9 mouse cellular contexts compared by ENCODE assay signal in genomic region chr1:58270807-58271569, GRCm38 (mm10). TPM values are rescaled to one million over a fixed set of nuclear protein-coding genes. Genes with fewer than 3 reads are reported as not detected.
DNase-seq lines count a peak whose midpoint lies in the region; ATAC-seq and TF ChIP-seq lines count a peak whose summit lies in the region.
"Had no signal": no experiment of that assay in that cellular context is flagged by ENCODE, and none has a peak within 500 bp of the region (broad histone marks: within the 10 kb centered on the region; RNA-seq: fewer than 3 reads in every experiment).

No protein-coding gene starts in this region.

- H3K9me3 ChIP-seq in liver, embryonic 12.5 days (replicated peaks): no peaks in the 10 kb centered on the region
- no peaks in the 10 kb centered on the region for H3K9me3 ChIP-seq in hindbrain, embryonic 13.5 days
- no peaks in the 10 kb centered on the region for H3K9me3 ChIP-seq in neural tube, embryonic 13.5 days

- H3K27ac ChIP-seq in liver, embryonic 12.5 days: no peak overlapping the region
- no peak overlapping the region for H3K27ac ChIP-seq in hindbrain, embryonic 13.5 days
- H3K27ac ChIP-seq in neural tube, embryonic 13.5 days (replicated peaks): no peak overlapping the region

- CTCF ChIA-PET in Patski (lab: Charles Lee): interaction anchor here (1.0 to 1.6 kb wide), 3 partner anchors 12 to 105 kb away, joined by 3 read pairs; no protein-coding TSS in a partner anchor

- H3K27me3 ChIP-seq in liver, embryonic 12.5 days (replicated peaks): no peaks in the 10 kb centered on the region
- H3K27me3 ChIP-seq in Patski: peaks cover 11% of the 10 kb centered on the region
- no peaks in the 10 kb centered on the region for H3K27me3 ChIP-seq in hindbrain, embryonic 13.5 days
- no peaks in the 10 kb centered on the region for H3K27me3 ChIP-seq in neural tube, embryonic 13.5 days

- ATAC-seq in liver, embryonic 12.5 days: no peak
- ATAC-seq in Patski: no peak
- ATAC-seq in hindbrain, embryonic 13.5 days (ENCODE audit: low FRiP score): peak; percentile 68
- ATAC-seq in neural tube, embryonic 13.5 days (ENCODE audit: low read depth): peak; percentile 53
- no peak for ATAC-seq in inflammation-experienced regulatory T-cells, adult 6 months

- intact Hi-C loops in left cerebral cortex, postnatal 14 days (cut with DNase I): loop anchor here (2.0 kb wide), 1 partner anchor 114 kb away; no protein-coding TSS in a partner anchor

- H3K4me3 ChIP-seq in liver, embryonic 12.5 days: no peak overlapping the region
- H3K4me3 ChIP-seq in hindbrain, embryonic 13.5 days: no peak overlapping the region
- no peak overlapping the region for H3K4me3 ChIP-seq in neural tube, embryonic 13.5 days

- no peaks in the 10 kb centered on the region for H3K36me3 ChIP-seq in liver, embryonic 12.5 days
- H3K36me3 ChIP-seq in hindbrain, embryonic 13.5 days: no peaks in the 10 kb centered on the region
- H3K36me3 ChIP-seq in neural tube, embryonic 13.5 days: no peaks in the 10 kb centered on the region

- H3K4me2 ChIP-seq in liver, embryonic 12.5 days: no peak overlapping the region
- no peak overlapping the region for H3K4me2 ChIP-seq in hindbrain, embryonic 13.5 days
- no peak overlapping the region for H3K4me2 ChIP-seq in neural tube, embryonic 13.5 days

- in situ Hi-C loops in Patski (cut with MboI; ENCODE audit: low pct_unique_long_range_greater_than_20kb): loop anchor here (5.0 kb wide), 1 partner anchor 114 kb away; no protein-coding TSS in a partner anchor

- no peaks in the 10 kb centered on the region for H3K4me1 ChIP-seq in liver, embryonic 12.5 days
- 0 out of 2 replicates have a peak, but pooled peaks cover 2% of the 10 kb centered on the region for H3K4me1 ChIP-seq in hindbrain, embryonic 13.5 days (replicated peaks)
- no peaks in the 10 kb centered on the region for H3K4me1 ChIP-seq in neural tube, embryonic 13.5 days (replicated peaks)

- no peak overlapping the region for H3K9ac ChIP-seq in liver, embryonic 12.5 days
- no peak overlapping the region for H3K9ac ChIP-seq in hindbrain, embryonic 13.5 days
- H3K9ac ChIP-seq in neural tube, embryonic 13.5 days: no peak overlapping the region

- WGBS in liver, embryonic 12.5 days (ENCODE audit: insufficient replicate concordance): 44% methylated on average over 6 of the region's 6 CpGs
- WGBS in hindbrain, embryonic 13.5 days: 75% methylated on average over 6 of the region's 6 CpGs
- WGBS in neural tube, embryonic 13.5 days: 62% methylated on average over 6 of the region's 6 CpGs

- DNase-seq in liver: peak; percentile 34
- no peak for DNase-seq in Patski (ENCODE audit: low read depth, low spot score)
- DNase-seq in cerebellum, postnatal 14 days: peak; percentile 73 to 79
- peak; percentile 79 to 81 for DNase-seq in left cerebral cortex, postnatal 14 days (ENCODE audit: low spot score in 2 of 2)

- POLR2A ChIA-PET in Patski (lab: Charles Lee): interaction anchor here (0.6 to 0.9 kb wide), 2 partner anchors 115 to 321 kb away, joined by 3 to 4 read pairs; no protein-coding TSS in a partner anchor

- TF ChIP-seq CTCF in Patski (IDR thresholded peaks at IDR 0.05): peak; percentile 59

RNA-seq across cellular contexts. Expression of gene Aox2, which starts 7.1 kb away (rescaled TPM):
- not detected in 2 replicates for polyA plus RNA-seq in liver, embryonic 12.5 days (2016; fragmentation: Nextera tagmentation; extraction: Ambion mirVana)
- 0.03 TPM for polyA plus RNA-seq in Patski (2021)
- polyA plus RNA-seq in hindbrain, embryonic 13.5 days (2015; fragmentation: Nextera tagmentation; extraction: Ambion mirVana): 0.05 TPM in 2 replicates
- total RNA-seq in left cerebral cortex, postnatal 14 days (2021): under 1 TPM; 0.07 to 0.13 TPM
- polyA plus RNA-seq in neural tube, embryonic 13.5 days (2015; fragmentation: Nextera tagmentation; extraction: Ambion mirVana): 0.03 TPM in 1 of 2 replicates, not detected in the other
- polyA plus RNA-seq in inflammation-experienced regulatory T-cells, adult 6 months (2017; shearing (Covaris generic)): not detected
- polyA plus RNA-seq: lung, embryonic 16.5 days had no signal

Comparison
In these comparisons a context has a peak if more than half of its experiments do, and no peak if none do; other contexts are left out.
1. ATAC-seq: peak in hindbrain, embryonic 13.5 days (single experiment) and neural tube, embryonic 13.5 days (single experiment); none in liver, embryonic 12.5 days (single experiment), Patski (single experiment) and inflammation-experienced regulatory T-cells, adult 6 months (single experiment).